Mouse (Mus musculus) hindbrain, postnatal 0 days (tissue): ENCODE measurements around the gene Wdr46. TPM values are rescaled to one million over a fixed set of nuclear protein-coding genes. Genes with fewer than 3 reads are reported as not detected.

Experiments used
- ATAC-seq: fragments of 200-750 bp; cut with Nextera tagmentation; 2 replicates; pipeline ENCODE4 v1.8.0; 2017; ENCODE audit warnings: mild to moderate bottlenecking, moderate TSS enrichment, moderate library complexity
- DNase-seq: peaks from one replicate; pipeline ENCODE4 v3.0.0-alpha.2; 2015; ENCODE audit warnings: low spot score
- H3K27ac ChIP-seq: fragments of 300-500 bp; sonication (generic); 2 replicates; pipeline ENCODE4 v1.5.1; 2014; ENCODE audit warnings: mild to moderate bottlenecking
- H3K27me3 ChIP-seq: fragments of 300-500 bp; sonication (generic); 2 replicates; pipeline ENCODE4 v1.6.1; 2014; ENCODE audit warnings: low read length, mixed read lengths; ENCODE audit not compliant: insufficient read depth
- H3K36me3 ChIP-seq: fragments of 300-500 bp; sonication (generic); 2 replicates; pipeline ENCODE4 v1.6.1; 2014; ENCODE audit warnings: low read length, mixed read lengths; ENCODE audit not compliant: insufficient read depth
- H3K4me1 ChIP-seq: fragments of 300-500 bp; sonication (generic); 2 replicates; pipeline ENCODE4 v1.6.1; 2014; ENCODE audit warnings: antibody characterized with exemption, low read length, mixed read lengths; ENCODE audit not compliant: insufficient read depth
- H3K4me2 ChIP-seq: fragments of 300-500 bp; sonication (generic); 2 replicates; pipeline ENCODE4 v1.6.1; 2014; ENCODE audit warnings: low read depth, mild to moderate bottlenecking, low read length, moderate library complexity, mixed read lengths
- H3K4me3 ChIP-seq: fragments of 300-500 bp; sonication (generic); 2 replicates; pipeline ENCODE4 v1.5.1; 2014; ENCODE audit warnings: low read length
- H3K9ac ChIP-seq: fragments of 300-500 bp; sonication (generic); replicated peaks from 2 replicates; pipeline ENCODE4 v1.6.1; 2014; ENCODE audit warnings: mild to moderate bottlenecking, low read length, moderate library complexity, mixed read lengths
- H3K9me3 ChIP-seq: fragments of 300-500 bp; sonication (generic); 2 replicates; pipeline ENCODE4 v1.6.1; 2016; ENCODE audit warnings: low read length, mixed read lengths
- CTCF ChIP-seq: IDR thresholded peaks from 2 replicates; pipeline ENCODE4 v1.5.1; 2016; ENCODE audit warnings: antibody characterized with exemption, control low read depth, low read depth
- WGBS: fragments of 180-500 bp; shearing (Covaris S2); extraction: QIAGEN DNeasy Blood & Tissue Kit; methylation state at CpG from one replicate; pipeline ENCODE4 v1.1.7; 2014; 5-methylcytosine and 5-hydroxymethylcytosine counted together
- polyA plus RNA-seq: library from polyadenylated mRNA; unstranded; fragments of >200 nt; fragmentation: Nextera tagmentation; extraction: Ambion mirVana; gene quantifications from 2 replicates; pipeline ENCODE4 v1.2.1, GENCODE M21; 2015
- total RNA-seq: library from RNA; depleted of rRNA; stranded (reverse); fragments of >200 nt; gene quantifications from 2 replicates; pipeline ENCODE4 v1.2.3, GENCODE M21; 2014

Gene Wdr46
- total and polyA plus RNA-seq, 2 experiments from 2014 or later, result 16.8 to 17.9 TPM

GRCm38 (mm10) chr17:33921361-33921760 is 19.1 kb upstream of the Wdr46 start:
- Histone ChIP-seq H3K4me1 (0 out of 2 replicates have a peak, but pooled peaks cover 5% of the 10 kb centered on the region), H3K9ac (no peak overlapping the region), H3K4me2 (no peak overlapping the region), H3K36me3 (no peaks in the 10 kb centered on the region), H3K4me3 (no peak overlapping the region), H3K9me3 (no peaks in the 10 kb centered on the region), H3K27me3 (no peaks in the 10 kb centered on the region), H3K27ac (no peak overlapping the region)
- WGBS, result 86% methylated on average over 7 of the region's 7 CpGs
- no peak for TF ChIP-seq CTCF
- ATAC-seq (no peak), DNase-seq (no peak)

GRCm38 (mm10) chr17:33924577-33925283 is 15.7 kb upstream of the Wdr46 start:
- TF ChIP-seq CTCF, result peak; percentile 72
- Histone ChIP-seq H3K9ac (no peak overlapping the region), H3K27me3 (no peaks in the 10 kb centered on the region), H3K4me3 (no peak overlapping the region), H3K9me3 (no peaks in the 10 kb centered on the region), H3K4me1 (no peaks in the 10 kb centered on the region), H3K27ac (no peak overlapping the region), H3K4me2 (no peak overlapping the region), H3K36me3 (peaks cover 7% of the 10 kb centered on the region; the same call in 1 of the 2 replicates)
- WGBS, result 77% methylated on average over 10 of the region's 10 CpGs
- DNase-seq (peak; percentile 53), ATAC-seq (no peak)

GRCm38 (mm10) chr17:33925406-33926116 is 14.9 kb upstream of the Wdr46 start:
- no peak overlapping the region for H3K4me3 ChIP-seq
- DNase-seq, result no peak

GRCm38 (mm10) chr17:33926207-33926932 is 14.1 kb upstream of the Wdr46 start:
- 75% methylated on average over 17 of the region's 17 CpGs for WGBS
- ATAC-seq (no peak), DNase-seq (no peak)
- Histone ChIP-seq H3K27ac (no peak overlapping the region), H3K27me3 (no peaks in the 10 kb centered on the region), H3K9me3 (no peaks in the 10 kb centered on the region), H3K4me1 (no peaks in the 10 kb centered on the region), H3K4me2 (no peak overlapping the region), H3K9ac (no peak overlapping the region), H3K36me3 (peaks cover 7% of the 10 kb centered on the region; the same call in 1 of the 2 replicates), H3K4me3 (no peak overlapping the region)
- no peak for TF ChIP-seq CTCF

More at GRCm38 (mm10) chr17:33925406-33926116, 14.9 kb upstream of the Wdr46 start:
- no peak overlapping the region for H3K9ac ChIP-seq
- H3K27me3 ChIP-seq, result no peaks in the 10 kb centered on the region
- H3K4me1 ChIP-seq, result no peaks in the 10 kb centered on the region
- 84% methylated on average over 21 of the region's 21 CpGs for WGBS
- H3K27ac ChIP-seq, result no peak overlapping the region
- TF ChIP-seq CTCF, result peak; percentile 21; the same call in 1 of the 2 replicates
- no peak for ATAC-seq
- peaks cover 7% of the 10 kb centered on the region; the same call in 1 of the 2 replicates for H3K36me3 ChIP-seq
- no peaks in the 10 kb centered on the region for H3K9me3 ChIP-seq
- H3K4me2 ChIP-seq, result no peak overlapping the region

GRCm38 (mm10) chr17:33928251-33928947 is 12.1 kb upstream of the Wdr46 start:
- no peak for TF ChIP-seq CTCF
- Histone ChIP-seq H3K4me1 (no peaks in the 10 kb centered on the region), H3K27ac (no peak overlapping the region), H3K4me3 (peak overlapping the region; percentile 89), H3K4me2 (peak overlapping the region; percentile 100), H3K27me3 (no peaks in the 10 kb centered on the region), H3K9ac (peak overlapping the region; percentile 86), H3K36me3 (peaks cover 12% of the 10 kb centered on the region; the same call in 1 of the 2 replicates), H3K9me3 (no peaks in the 10 kb centered on the region)
- DNase-seq, result no peak
- 62% methylated on average over 21 of the region's 21 CpGs for WGBS
- ATAC-seq, result no peak
